Mouse (Mus musculus): ENCODE measurements around the gene Zfp423. TPM values are rescaled to one million over a fixed set of nuclear protein-coding genes. Genes with fewer than 3 reads are reported as not detected.

Gene Zfp423
- polyA plus RNA-seq, 1 experiment from 2014 or later: 7.0 TPM

DNA sequence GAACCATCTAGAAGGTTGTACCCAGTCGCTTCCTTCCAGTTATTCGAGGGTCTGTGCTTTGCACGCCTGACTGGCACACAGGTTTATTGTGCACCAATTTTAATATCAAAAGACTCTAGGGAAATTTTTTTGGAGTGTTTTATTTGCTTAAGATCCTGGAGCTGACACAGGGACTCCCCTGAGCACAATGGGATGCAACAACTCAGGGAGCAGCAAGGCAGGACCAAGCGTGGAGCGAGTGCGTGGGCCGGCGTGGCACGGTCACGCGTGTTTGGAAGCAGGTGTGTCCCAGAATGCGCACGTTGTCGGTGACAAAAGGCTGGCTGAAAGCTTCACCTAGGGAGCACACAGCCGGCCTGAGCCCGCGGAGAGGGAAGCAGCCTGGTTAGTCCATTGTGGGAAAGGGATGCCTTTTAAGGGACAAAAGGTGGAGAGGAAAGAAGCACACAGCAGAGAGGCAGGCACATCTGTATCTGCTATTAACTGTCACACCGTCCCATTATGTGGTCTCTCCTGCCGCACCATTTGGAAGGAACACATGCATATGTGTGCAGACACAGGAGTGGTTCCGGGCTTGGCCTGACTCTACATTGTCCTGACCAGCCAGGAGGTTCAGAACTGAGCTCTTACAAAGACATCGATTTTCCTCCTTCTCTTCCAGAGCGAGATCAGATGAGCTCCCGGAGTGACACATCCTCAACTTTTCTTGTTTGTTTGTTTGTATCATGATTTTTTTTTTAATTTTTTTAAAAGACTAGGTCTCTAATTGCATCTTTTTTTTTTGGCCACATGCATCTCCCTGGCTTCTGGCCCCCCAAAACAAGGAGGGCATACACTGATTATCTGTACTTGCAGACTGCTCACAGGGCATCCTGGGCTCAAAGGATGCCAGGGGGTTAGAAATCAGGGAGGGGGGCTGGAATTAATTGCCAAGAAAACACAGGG lies 126.7 kb downstream of the Zfp423 start:
- Histone ChIP-seq H3K4me2 (ENCODE audit: low read depth, low read length) (no peak overlapping the region), H3K27me3 (ENCODE audit: control insufficient read depth, insufficient read depth, low read length) (no peaks in the 10 kb centered on the region), H3K36me3 (ENCODE audit: control insufficient read depth, insufficient read depth, low read length) (no peaks in the 10 kb centered on the region), H3K4me1 (ENCODE audit: control insufficient read depth, insufficient read depth, low read length) (peaks cover 54% of the 10 kb centered on the region), H3K9ac (ENCODE audit: low read length) (no peak overlapping the region), H3K27ac (ENCODE audit: low read length) (no peak overlapping the region), H3K9me3 (replicated peaks; ENCODE audit: control insufficient read depth, low read length) (no peaks in the 10 kb centered on the region), H3K4me3 (replicated peaks; ENCODE audit: low read length) (no peak overlapping the region)
- WGBS: 68% methylated on average over 23 of the region's 23 CpGs
- ATAC-seq (ENCODE audit: insufficient read depth, low FRiP score): no peak

- Histone ChIP-seq H3K27ac (ENCODE audit: low read length) (peak overlapping the region; percentile 32), H3K4me2 (ENCODE audit: low read depth, low read length) (no peak overlapping the region), H3K4me3 (replicated peaks; ENCODE audit: low read length) (no peak overlapping the region), H3K27me3 (ENCODE audit: control insufficient read depth, insufficient read depth, low read length) (no peaks in the 10 kb centered on the region), H3K4me1 (ENCODE audit: control insufficient read depth, insufficient read depth, low read length) (peaks cover 44% of the 10 kb centered on the region), H3K9ac (ENCODE audit: low read length) (peak overlapping the region; percentile 34; the same call in 1 of the 2 replicates), H3K36me3 (ENCODE audit: control insufficient read depth, insufficient read depth, low read length) (no peaks in the 10 kb centered on the region), H3K9me3 (replicated peaks; ENCODE audit: control insufficient read depth, low read length) (no peaks in the 10 kb centered on the region)
- 29% methylated on average over 5 of the region's 5 CpGs for WGBS
- peak; percentile 38; the same call in 1 of the 2 replicates for ATAC-seq (ENCODE audit: insufficient read depth, low FRiP score)
Observed at GRCm38 (mm10) chr8:87831567-87831966, 127.8 kb downstream of the Zfp423 start.

DNA sequence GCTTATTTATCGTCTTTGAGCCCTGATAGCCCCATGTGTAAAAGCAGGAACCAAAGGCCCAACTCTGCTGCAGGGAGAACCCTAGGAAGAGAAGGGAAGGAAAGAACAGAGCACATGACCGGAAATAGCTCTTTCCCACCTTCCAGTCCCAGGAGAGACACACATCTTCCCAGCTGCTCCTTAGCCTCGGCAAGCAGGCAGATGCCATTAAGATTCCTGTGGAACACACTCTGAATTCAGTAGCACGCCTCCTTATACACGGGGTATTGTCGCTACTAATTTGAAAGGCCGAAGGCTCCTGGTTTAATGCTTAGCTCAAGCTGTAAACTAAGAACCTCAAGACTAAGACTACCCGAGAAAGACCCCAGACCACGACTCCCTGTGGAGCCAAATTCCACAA lies 128.3 kb downstream of the Zfp423 start:
- H3K9ac ChIP-seq (ENCODE audit: low read length): peak overlapping the region; percentile 34; the same call in 1 of the 2 replicates
- no peak for ATAC-seq (ENCODE audit: insufficient read depth, low FRiP score)
- H3K4me3 ChIP-seq (replicated peaks; ENCODE audit: low read length): no peak overlapping the region
- H3K4me2 ChIP-seq (ENCODE audit: low read depth, low read length): no peak overlapping the region
- H3K4me1 ChIP-seq (ENCODE audit: control insufficient read depth, insufficient read depth, low read length): peaks cover 44% of the 10 kb centered on the region
- H3K9me3 ChIP-seq (replicated peaks; ENCODE audit: control insufficient read depth, low read length): no peaks in the 10 kb centered on the region
- WGBS: 29% methylated on average over 9 of the region's 9 CpGs
- no peaks in the 10 kb centered on the region for H3K36me3 ChIP-seq (ENCODE audit: control insufficient read depth, insufficient read depth, low read length)
- no peaks in the 10 kb centered on the region for H3K27me3 ChIP-seq (ENCODE audit: control insufficient read depth, insufficient read depth, low read length)
- peak overlapping the region; percentile 32 for H3K27ac ChIP-seq (ENCODE audit: low read length)

DNA sequence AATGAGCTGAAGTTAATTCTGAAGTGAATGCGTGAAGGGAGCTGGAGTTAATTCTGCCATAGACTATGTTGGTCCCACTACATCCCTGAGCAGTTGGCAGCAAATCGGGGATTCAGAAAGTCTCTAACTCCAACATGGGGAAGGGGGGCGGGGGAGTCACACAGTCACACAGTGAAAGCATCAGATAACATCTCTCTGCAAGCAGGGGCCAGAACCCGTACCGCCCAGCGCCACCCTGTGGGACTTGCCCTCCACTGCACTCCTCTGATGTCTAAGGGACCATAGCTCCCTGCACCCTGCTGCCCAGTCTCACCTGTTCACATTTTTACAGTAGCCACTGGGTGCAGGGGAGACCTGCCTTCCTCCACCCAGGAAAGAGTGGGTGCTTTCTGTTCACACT lies 129.2 kb downstream of the Zfp423 start:
- WGBS: 28% methylated on average over 6 of the region's 6 CpGs
- peaks cover 34% of the 10 kb centered on the region for H3K4me1 ChIP-seq (ENCODE audit: control insufficient read depth, insufficient read depth, low read length)

DNA sequence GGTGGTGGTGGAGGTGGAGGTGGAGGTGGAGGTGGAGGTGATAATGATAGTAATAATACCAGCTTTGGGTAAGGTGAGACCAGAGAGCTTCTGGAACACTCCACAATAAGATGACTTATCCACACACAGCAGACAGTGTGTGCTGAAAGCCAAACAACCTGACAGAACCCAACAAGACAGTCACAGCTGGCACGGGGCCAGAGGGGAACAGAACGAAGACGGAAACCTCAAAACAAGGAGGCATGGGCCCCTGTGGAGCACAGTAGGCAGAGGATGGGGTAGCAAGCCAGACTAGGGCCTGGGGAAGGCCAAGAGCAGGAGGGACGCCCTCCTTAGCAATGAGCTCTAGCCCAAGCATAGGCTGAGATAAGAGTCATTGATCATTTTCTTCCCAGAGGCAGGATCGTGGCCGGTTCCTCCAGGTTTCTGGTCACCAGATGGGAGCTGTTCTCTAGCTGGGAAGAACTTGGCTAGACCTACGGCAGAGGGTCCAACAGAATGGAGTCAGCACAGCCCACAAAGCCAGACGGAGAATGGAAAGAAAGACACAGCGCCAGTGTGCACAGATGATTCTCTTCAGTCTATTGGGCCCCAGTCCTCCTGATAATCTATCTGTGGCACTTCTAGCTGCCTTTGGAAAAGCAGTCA lies 133.3 kb downstream of the Zfp423 start:
- Histone ChIP-seq H3K4me2 (ENCODE audit: low read depth, low read length) (no peak overlapping the region), H3K27ac (ENCODE audit: low read length) (no peak overlapping the region; the same call in 1 of the 2 replicates), H3K9ac (ENCODE audit: low read length) (no peak overlapping the region), H3K27me3 (ENCODE audit: control insufficient read depth, insufficient read depth, low read length) (no peaks in the 10 kb centered on the region), H3K4me1 (ENCODE audit: control insufficient read depth, insufficient read depth, low read length) (peaks cover 25% of the 10 kb centered on the region), H3K4me3 (replicated peaks; ENCODE audit: low read length) (no peak overlapping the region), H3K9me3 (replicated peaks; ENCODE audit: control insufficient read depth, low read length) (no peaks in the 10 kb centered on the region), H3K36me3 (ENCODE audit: control insufficient read depth, insufficient read depth, low read length) (no peaks in the 10 kb centered on the region)
- 57% methylated on average over 9 of the region's 9 CpGs for WGBS
- ATAC-seq (ENCODE audit: insufficient read depth, low FRiP score): no peak

More for the DNA sequence above, 129.2 kb downstream of the Zfp423 start:
- Histone ChIP-seq H3K4me2 (ENCODE audit: low read depth, low read length) (no peak overlapping the region), H3K9me3 (replicated peaks; ENCODE audit: control insufficient read depth, low read length) (no peaks in the 10 kb centered on the region), H3K36me3 (ENCODE audit: control insufficient read depth, insufficient read depth, low read length) (no peaks in the 10 kb centered on the region), H3K4me3 (replicated peaks; ENCODE audit: low read length) (no peak overlapping the region), H3K9ac (ENCODE audit: low read length) (no peak overlapping the region), H3K27ac (ENCODE audit: low read length) (no peak overlapping the region), H3K27me3 (ENCODE audit: control insufficient read depth, insufficient read depth, low read length) (no peaks in the 10 kb centered on the region)
- no peak for ATAC-seq (ENCODE audit: insufficient read depth, low FRiP score)

GRCm38 (mm10) chr8:87823172-87823571 lies 136.2 kb downstream of the Zfp423 start:
- peak overlapping the region; percentile 54; the same call in 1 of the 2 replicates for H3K9ac ChIP-seq (ENCODE audit: low read length)
- H3K4me2 ChIP-seq (ENCODE audit: low read depth, low read length): peak overlapping the region; percentile 29
- ATAC-seq (ENCODE audit: insufficient read depth, low FRiP score): no peak
- no peaks in the 10 kb centered on the region for H3K36me3 ChIP-seq (ENCODE audit: control insufficient read depth, insufficient read depth, low read length)
- no peak overlapping the region for H3K27ac ChIP-seq (ENCODE audit: low read length)
- no peaks in the 10 kb centered on the region for H3K9me3 ChIP-seq (replicated peaks; ENCODE audit: control insufficient read depth, low read length)
- H3K27me3 ChIP-seq (ENCODE audit: control insufficient read depth, insufficient read depth, low read length): no peaks in the 10 kb centered on the region
- no peak overlapping the region for H3K4me3 ChIP-seq (replicated peaks; ENCODE audit: low read length)
- H3K4me1 ChIP-seq (ENCODE audit: control insufficient read depth, insufficient read depth, low read length): peaks cover 25% of the 10 kb centered on the region
- WGBS: 13% methylated on average over 7 of the region's 7 CpGs

- no peak for ATAC-seq (ENCODE audit: insufficient read depth, low FRiP score)
- Histone ChIP-seq H3K4me3 (replicated peaks; ENCODE audit: low read length) (no peak overlapping the region), H3K4me2 (ENCODE audit: low read depth, low read length) (peak overlapping the region; percentile 29; the same call in 1 of the 2 replicates), H3K9ac (ENCODE audit: low read length) (peak overlapping the region; percentile 54; the same call in 1 of the 2 replicates), H3K4me1 (ENCODE audit: control insufficient read depth, insufficient read depth, low read length) (peaks cover 28% of the 10 kb centered on the region), H3K27me3 (ENCODE audit: control insufficient read depth, insufficient read depth, low read length) (no peaks in the 10 kb centered on the region), H3K9me3 (replicated peaks; ENCODE audit: control insufficient read depth, low read length) (no peaks in the 10 kb centered on the region), H3K27ac (ENCODE audit: low read length) (no peak overlapping the region), H3K36me3 (ENCODE audit: control insufficient read depth, insufficient read depth, low read length) (no peaks in the 10 kb centered on the region)
- WGBS: 39% methylated on average over 12 of the region's 12 CpGs
Observed at GRCm38 (mm10) chr8:87822690-87823089, 136.7 kb downstream of the Zfp423 start.

DNA sequence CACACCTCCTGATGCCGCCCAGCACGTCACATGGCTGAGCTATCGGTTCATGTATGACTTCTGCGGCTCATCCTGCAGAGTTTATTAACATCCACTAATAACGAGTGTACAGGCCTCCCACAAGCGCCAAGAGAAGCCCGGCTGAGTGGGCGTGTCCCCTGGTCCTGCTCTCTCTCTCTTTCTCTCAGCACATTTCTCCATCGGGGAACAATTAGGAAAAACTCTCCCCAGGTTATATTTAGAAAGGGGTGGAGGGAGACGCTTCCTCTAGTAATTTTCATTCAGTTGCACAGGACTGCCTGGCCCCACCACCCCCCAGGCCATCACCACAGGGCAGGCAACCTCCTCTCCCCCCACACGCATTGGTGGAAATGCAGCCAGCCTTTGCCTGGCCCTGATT lies 137.2 kb downstream of the Zfp423 start:
- no peak overlapping the region for H3K4me2 ChIP-seq (ENCODE audit: low read depth, low read length)
- no peaks in the 10 kb centered on the region for H3K27me3 ChIP-seq (ENCODE audit: control insufficient read depth, insufficient read depth, low read length)
- 61% methylated on average over 11 of the region's 11 CpGs for WGBS
- H3K9me3 ChIP-seq (replicated peaks; ENCODE audit: control insufficient read depth, low read length): no peaks in the 10 kb centered on the region
- no peak overlapping the region for H3K27ac ChIP-seq (ENCODE audit: low read length)
- H3K36me3 ChIP-seq (ENCODE audit: control insufficient read depth, insufficient read depth, low read length): no peaks in the 10 kb centered on the region
- H3K9ac ChIP-seq (ENCODE audit: low read length): peak overlapping the region; percentile 46; the same call in 1 of the 2 replicates
- ATAC-seq (ENCODE audit: insufficient read depth, low FRiP score): no peak
- H3K4me3 ChIP-seq (replicated peaks; ENCODE audit: low read length): no peak overlapping the region
- H3K4me1 ChIP-seq (ENCODE audit: control insufficient read depth, insufficient read depth, low read length): peaks cover 31% of the 10 kb centered on the region

- Histone ChIP-seq H3K4me1 (ENCODE audit: control insufficient read depth, insufficient read depth, low read length) (peaks cover 31% of the 10 kb centered on the region), H3K36me3 (ENCODE audit: control insufficient read depth, insufficient read depth, low read length) (no peaks in the 10 kb centered on the region), H3K4me3 (replicated peaks; ENCODE audit: low read length) (no peak overlapping the region), H3K9me3 (replicated peaks; ENCODE audit: control insufficient read depth, low read length) (no peaks in the 10 kb centered on the region), H3K9ac (ENCODE audit: low read length) (no peak overlapping the region), H3K27me3 (ENCODE audit: control insufficient read depth, insufficient read depth, low read length) (no peaks in the 10 kb centered on the region), H3K4me2 (ENCODE audit: low read depth, low read length) (no peak overlapping the region), H3K27ac (ENCODE audit: low read length) (no peak overlapping the region)
- ATAC-seq (ENCODE audit: insufficient read depth, low FRiP score): no peak
- 90% methylated on average over 2 of the region's 2 CpGs for WGBS
Observed at GRCm38 (mm10) chr8:87821655-87822054, 137.7 kb downstream of the Zfp423 start.
